Mouse (Mus musculus): Measurements from ENCODE around the gene Ephb2. TPM values are rescaled to one million over a fixed set of nuclear protein-coding genes. Genes with fewer than 3 reads are reported as not detected.

Ephb2 gene
- total and polyA plus RNA-seq, 2 experiments from 2014 or later = 15.6 to 202 TPM

DNA sequence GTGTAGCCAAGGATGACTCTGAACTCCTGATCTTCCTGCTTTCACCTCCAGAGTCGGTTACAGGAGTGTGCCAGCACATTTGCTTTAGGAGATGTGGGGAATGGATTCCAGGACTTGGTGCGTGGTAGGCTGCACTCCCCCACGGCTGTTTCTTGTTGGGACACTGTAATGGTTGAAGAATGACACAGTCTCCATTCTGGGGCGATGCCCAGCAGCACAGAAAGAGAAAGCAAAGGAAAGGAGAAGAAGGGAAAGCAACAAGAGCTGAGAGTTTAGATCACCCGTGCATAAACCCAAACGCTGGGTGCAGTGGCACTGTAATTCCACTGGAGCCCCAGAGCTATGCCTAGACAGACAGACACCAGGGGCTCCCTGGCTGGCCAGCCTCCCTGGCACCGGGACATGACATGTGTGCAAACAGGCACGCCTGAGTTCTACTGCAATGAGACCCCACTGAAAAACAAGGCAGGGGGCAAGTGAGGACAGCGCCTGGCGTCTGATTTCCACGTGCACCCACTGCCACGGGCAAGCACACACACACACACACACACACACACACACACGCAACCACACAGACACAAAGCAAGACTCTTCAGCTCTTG, 104.7 kb downstream of the Ephb2 start:
- no peaks in the 10 kb centered on the region for H3K27me3 ChIP-seq (ENCODE audit: insufficient read depth, low read length)
- H3K4me1 ChIP-seq (ENCODE audit: insufficient read depth, low read length) = peaks cover 4% of the 10 kb centered on the region; the same call in 1 of the 2 replicates
- 60% methylated on average over 13 of the region's 13 CpGs for WGBS
- no peak overlapping the region for H3K4me3 ChIP-seq (ENCODE audit: low read depth, low read length)
- H3K9ac ChIP-seq (replicated peaks; ENCODE audit: low read length, poor library complexity, severe bottlenecking) = no peak overlapping the region
- TF ChIP-seq CTCF (IDR thresholded peaks at IDR 0.05) = no peak
- H3K27ac ChIP-seq (ENCODE audit: low read depth, low read length) = no peak overlapping the region
- H3K36me3 ChIP-seq (ENCODE audit: insufficient read depth, low read length) = no peaks in the 10 kb centered on the region
- no peak overlapping the region for H3K4me2 ChIP-seq (ENCODE audit: low read depth, low read length, poor library complexity, severe bottlenecking)
- no peak for ATAC-seq (ENCODE audit: low FRiP score)
- no peak for DNase-seq (ENCODE audit: low spot score)
- no peaks in the 10 kb centered on the region for H3K9me3 ChIP-seq (ENCODE audit: low read length)

DNA sequence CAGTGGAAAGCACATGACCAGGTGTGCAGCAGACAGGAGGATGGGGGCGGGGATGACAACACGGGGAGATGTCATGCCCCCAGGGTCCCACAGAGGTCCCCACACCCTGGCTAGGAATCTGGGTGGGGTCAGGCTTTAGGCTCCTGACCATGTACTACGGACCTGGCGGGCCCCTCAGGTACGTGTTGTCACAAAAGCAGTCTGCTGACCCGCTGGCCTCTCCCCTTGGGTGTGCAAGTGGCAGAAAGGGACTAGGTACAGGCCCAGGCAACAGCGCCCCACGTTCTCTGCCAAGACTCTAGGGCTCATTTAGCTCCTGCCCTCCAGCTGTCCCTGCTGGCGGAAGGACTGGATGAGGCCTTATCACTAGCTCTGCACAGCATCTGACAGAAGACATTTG, 105.3 kb downstream of the Ephb2 start:
- TF ChIP-seq CTCF (IDR thresholded peaks at IDR 0.05) = no peak

DNA sequence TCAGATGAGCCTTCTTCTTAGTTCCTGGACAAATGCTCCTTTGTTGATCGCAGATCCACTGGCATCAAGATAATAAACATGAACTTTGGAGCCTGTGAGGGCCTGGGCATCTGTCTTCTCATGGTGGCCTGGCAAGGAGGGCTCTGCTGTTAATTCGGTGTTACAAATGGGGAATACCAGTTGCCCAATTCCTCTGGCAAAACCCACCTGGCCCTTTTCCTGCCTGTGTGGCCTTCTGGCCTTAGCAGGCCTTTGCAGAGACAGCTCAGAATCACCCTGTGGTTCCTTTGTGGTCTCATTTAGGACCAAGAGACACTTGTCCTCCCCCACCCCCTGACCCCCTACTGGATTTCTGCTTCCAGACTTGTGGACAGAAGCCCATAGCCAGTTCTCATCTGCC, 106.2 kb downstream of the Ephb2 start:
- no peaks in the 10 kb centered on the region for H3K27me3 ChIP-seq (ENCODE audit: insufficient read depth, low read length)
- H3K27ac ChIP-seq (ENCODE audit: low read depth, low read length) = no peak overlapping the region
- DNase-seq (ENCODE audit: low spot score) (no peak), ATAC-seq (ENCODE audit: low FRiP score) (no peak)
- no peak for TF ChIP-seq CTCF (IDR thresholded peaks at IDR 0.05)
- no peaks in the 10 kb centered on the region for H3K9me3 ChIP-seq (ENCODE audit: low read length)
- H3K4me1 ChIP-seq (ENCODE audit: insufficient read depth, low read length) = no peaks in the 10 kb centered on the region; the same call in 1 of the 2 replicates
- H3K4me3 ChIP-seq (ENCODE audit: low read depth, low read length) = no peak overlapping the region
- no peak overlapping the region for H3K9ac ChIP-seq (replicated peaks; ENCODE audit: low read length, poor library complexity, severe bottlenecking)
- no peaks in the 10 kb centered on the region for H3K36me3 ChIP-seq (ENCODE audit: insufficient read depth, low read length)
- 85% methylated on average over 2 of the region's 2 CpGs for WGBS
- no peak overlapping the region for H3K4me2 ChIP-seq (ENCODE audit: low read depth, low read length, poor library complexity, severe bottlenecking)

More for the DNA sequence above, 105.3 kb downstream of the Ephb2 start:
- no peak overlapping the region for H3K9ac ChIP-seq (replicated peaks; ENCODE audit: low read length, poor library complexity, severe bottlenecking)
- H3K36me3 ChIP-seq (ENCODE audit: insufficient read depth, low read length) = no peaks in the 10 kb centered on the region
- no peak overlapping the region for H3K27ac ChIP-seq (ENCODE audit: low read depth, low read length)
- H3K4me1 ChIP-seq (ENCODE audit: insufficient read depth, low read length) = peaks cover 4% of the 10 kb centered on the region; the same call in 1 of the 2 replicates
- ATAC-seq (ENCODE audit: low FRiP score) = no peak
- 89% methylated on average over 9 of the region's 9 CpGs for WGBS
- no peak overlapping the region for H3K4me2 ChIP-seq (ENCODE audit: low read depth, low read length, poor library complexity, severe bottlenecking)
- DNase-seq (ENCODE audit: low spot score) = no peak
- H3K9me3 ChIP-seq (ENCODE audit: low read length) = no peaks in the 10 kb centered on the region
- H3K27me3 ChIP-seq (ENCODE audit: insufficient read depth, low read length) = no peaks in the 10 kb centered on the region
- H3K4me3 ChIP-seq (ENCODE audit: low read depth, low read length) = no peak overlapping the region

DNA sequence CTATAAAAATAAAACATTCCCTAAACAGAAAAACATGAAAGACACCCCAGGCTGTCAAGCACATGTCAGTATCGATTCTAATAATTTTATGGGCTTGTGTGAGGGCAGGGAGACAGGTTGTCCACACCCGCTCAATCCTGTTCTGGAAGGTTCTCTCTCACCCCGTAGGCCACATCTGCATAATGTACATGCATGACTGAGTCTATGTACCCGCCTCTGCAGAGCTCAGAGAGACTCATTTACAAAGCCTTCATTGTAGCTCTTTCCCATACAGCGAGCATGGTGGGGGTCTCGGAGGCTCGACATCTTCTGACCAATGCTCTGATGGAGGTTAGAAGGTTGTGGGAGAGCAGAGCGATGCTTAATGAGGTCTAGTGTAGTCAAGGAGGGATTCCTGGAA, 108.8 kb downstream of the Ephb2 start:
- DNase-seq (ENCODE audit: low spot score) (no peak), ATAC-seq (ENCODE audit: low FRiP score) (no peak)
- 56% methylated on average over 8 of the region's 8 CpGs for WGBS

DNA sequence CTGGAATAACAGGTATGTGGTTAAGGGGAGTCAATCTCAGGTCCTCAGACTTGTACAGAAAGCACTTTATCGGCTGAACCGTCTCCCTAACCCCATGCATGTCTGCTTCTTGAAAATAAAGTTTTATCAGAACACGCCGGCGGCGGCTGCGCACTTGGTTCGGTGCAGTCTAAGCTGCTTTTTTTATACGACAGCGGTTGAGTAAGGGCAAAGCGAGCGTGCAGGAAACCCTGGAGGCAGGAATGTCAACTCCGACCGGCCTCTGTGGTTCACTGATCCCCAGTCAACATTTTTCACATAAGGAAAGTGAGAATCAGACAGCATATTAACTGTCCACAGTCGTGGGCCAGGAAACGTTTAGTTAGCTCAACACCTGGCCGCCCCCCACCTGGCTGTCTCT, 111.1 kb downstream of the Ephb2 start:
- Histone ChIP-seq H3K9me3 (ENCODE audit: low read length) (no peaks in the 10 kb centered on the region), H3K4me2 (ENCODE audit: low read depth, low read length, poor library complexity, severe bottlenecking) (no peak overlapping the region), H3K36me3 (ENCODE audit: insufficient read depth, low read length) (no peaks in the 10 kb centered on the region), H3K27me3 (ENCODE audit: insufficient read depth, low read length) (no peaks in the 10 kb centered on the region), H3K4me1 (ENCODE audit: insufficient read depth, low read length) (no peaks in the 10 kb centered on the region), H3K4me3 (ENCODE audit: low read depth, low read length) (no peak overlapping the region), H3K9ac (replicated peaks; ENCODE audit: low read length, poor library complexity, severe bottlenecking) (no peak overlapping the region), H3K27ac (ENCODE audit: low read depth, low read length) (no peak overlapping the region)
- ATAC-seq (ENCODE audit: low FRiP score) (no peak), DNase-seq (ENCODE audit: low spot score) (no peak)
- 64% methylated on average over 17 of the region's 17 CpGs for WGBS
- TF ChIP-seq CTCF (IDR thresholded peaks at IDR 0.05) = no peak

More for the DNA sequence above, 108.8 kb downstream of the Ephb2 start:
- Histone ChIP-seq H3K36me3 (ENCODE audit: insufficient read depth, low read length) (no peaks in the 10 kb centered on the region), H3K27ac (ENCODE audit: low read depth, low read length) (no peak overlapping the region), H3K4me1 (ENCODE audit: insufficient read depth, low read length) (no peaks in the 10 kb centered on the region; the same call in 1 of the 2 replicates), H3K9me3 (ENCODE audit: low read length) (no peaks in the 10 kb centered on the region), H3K4me3 (ENCODE audit: low read depth, low read length) (no peak overlapping the region), H3K9ac (replicated peaks; ENCODE audit: low read length, poor library complexity, severe bottlenecking) (no peak overlapping the region), H3K27me3 (ENCODE audit: insufficient read depth, low read length) (no peaks in the 10 kb centered on the region), H3K4me2 (ENCODE audit: low read depth, low read length, poor library complexity, severe bottlenecking) (no peak overlapping the region)
- no peak for TF ChIP-seq CTCF (IDR thresholded peaks at IDR 0.05)

DNA sequence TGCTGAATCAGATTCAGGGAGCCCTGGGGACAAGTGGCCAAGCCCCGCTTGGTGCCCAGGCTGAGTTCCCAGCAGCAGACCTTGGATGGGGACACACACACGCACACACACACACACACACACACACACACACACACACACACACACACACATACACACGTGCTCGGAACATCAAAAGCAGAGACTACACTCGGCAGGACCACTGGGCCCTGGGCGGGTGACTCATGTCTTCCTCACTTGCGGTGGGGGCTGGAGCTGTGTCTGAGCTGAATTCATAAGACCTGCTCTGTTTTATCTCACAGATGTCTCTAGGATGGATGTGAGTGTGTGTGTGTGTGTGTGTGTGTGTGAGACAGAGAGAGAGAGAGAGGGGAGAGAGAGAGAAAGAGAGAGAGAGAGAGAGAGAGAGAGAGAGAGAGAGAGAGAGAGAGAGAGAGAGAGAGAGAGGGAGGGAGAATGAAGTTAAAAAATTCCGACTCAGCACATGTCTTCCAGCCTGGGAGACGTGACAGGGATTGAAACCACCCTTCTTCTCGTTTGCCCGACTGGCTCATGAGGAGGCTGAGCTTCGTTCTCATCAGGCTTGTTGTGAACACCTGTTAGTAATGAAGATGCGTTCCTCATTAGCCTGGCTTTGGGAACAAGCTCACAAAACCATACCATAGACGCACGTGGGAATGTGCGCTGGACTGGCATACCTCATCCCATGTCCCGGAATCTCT, 113.3 kb downstream of the Ephb2 start:
- Histone ChIP-seq H3K36me3 (ENCODE audit: insufficient read depth, low read length) (no peaks in the 10 kb centered on the region), H3K4me2 (ENCODE audit: low read depth, low read length, poor library complexity, severe bottlenecking) (no peak overlapping the region), H3K4me3 (ENCODE audit: low read depth, low read length) (no peak overlapping the region), H3K27me3 (ENCODE audit: insufficient read depth, low read length) (no peaks in the 10 kb centered on the region), H3K4me1 (ENCODE audit: insufficient read depth, low read length) (no peaks in the 10 kb centered on the region), H3K9me3 (ENCODE audit: low read length) (no peaks in the 10 kb centered on the region), H3K9ac (replicated peaks; ENCODE audit: low read length, poor library complexity, severe bottlenecking) (no peak overlapping the region), H3K27ac (ENCODE audit: low read depth, low read length) (no peak overlapping the region)
- WGBS = 54% methylated on average over 17 of the region's 17 CpGs
- no peak for TF ChIP-seq CTCF (IDR thresholded peaks at IDR 0.05)
- ATAC-seq (ENCODE audit: low FRiP score) = no peak
- no peak for DNase-seq (ENCODE audit: low spot score)

Data from midbrain, postnatal 0 days (tissue).